Mouse (Mus musculus) limb, embryonic 14.5 days (tissue): Measurements from ENCODE around the gene A3galt2. TPM values are rescaled to one million over a fixed set of nuclear protein-coding genes. Genes with fewer than 3 reads are reported as not detected.
A peak's percentile ranks its signal among the peaks of the same experiment; 100 is the strongest.

Experiments used
- ATAC-seq: fragments of 200-750 bp; cut with Nextera tagmentation; 2 replicates; pipeline ENCODE4 v1.8.0; 2017; ENCODE audit warnings: low read depth, moderate number of reproducible peaks, moderate TSS enrichment; ENCODE audit not compliant: low FRiP score
- DNase-seq: peaks from one replicate; pipeline ENCODE4 v3.0.0-alpha.2; 2015; ENCODE audit warnings: low spot score
- H3K27ac ChIP-seq: fragments of 300-500 bp; sonication (generic); replicated peaks from 2 replicates; pipeline ENCODE4 v1.5.1; 2014; ENCODE audit warnings: low read depth, mild to moderate bottlenecking, low read length, moderate library complexity, mixed read lengths
- H3K27me3 ChIP-seq: fragments of 300-500 bp; sonication (generic); 2 replicates; pipeline ENCODE4 v1.6.1; 2014; ENCODE audit warnings: low read length, mixed read lengths; ENCODE audit not compliant: control insufficient read depth, insufficient read depth
- H3K36me3 ChIP-seq: fragments of 300-500 bp; sonication (generic); 2 replicates; pipeline ENCODE4 v1.6.1; 2014; ENCODE audit warnings: mild to moderate bottlenecking, low read length, moderate library complexity, mixed read lengths; ENCODE audit not compliant: control insufficient read depth, insufficient read depth
- H3K4me1 ChIP-seq: fragments of 300-500 bp; sonication (generic); 2 replicates; pipeline ENCODE4 v1.6.1; 2014; ENCODE audit warnings: antibody characterized with exemption, low read length, mixed read lengths; ENCODE audit not compliant: control insufficient read depth, insufficient read depth
- H3K4me2 ChIP-seq: fragments of 300-500 bp; sonication (generic); replicated peaks from 2 replicates; pipeline ENCODE4 v1.6.1; 2014; ENCODE audit warnings: low read depth, mild to moderate bottlenecking, low read length, moderate library complexity; ENCODE audit not compliant: severe bottlenecking
- H3K4me3 ChIP-seq: fragments of 300-500 bp; sonication (generic); replicated peaks from 2 replicates; pipeline ENCODE4 v1.5.1; 2014; ENCODE audit warnings: low read length
- H3K9ac ChIP-seq: fragments of 300-500 bp; sonication (generic); 2 replicates; pipeline ENCODE4 v1.6.1; 2014; ENCODE audit warnings: mild to moderate bottlenecking, low read depth, low read length, moderate library complexity; ENCODE audit not compliant: severe bottlenecking
- H3K9me3 ChIP-seq: fragments of 300-500 bp; sonication (generic); 2 replicates; pipeline ENCODE4 v1.6.1; 2016; ENCODE audit warnings: low read length; ENCODE audit not compliant: control insufficient read depth
- POLR2A ChIP-seq: fragments of 200-500 bp; IDR thresholded peaks from 2 replicates; pipeline ENCODE4 v1.8.0; 2012; ENCODE audit warnings: inconsistent platforms, mild to moderate bottlenecking, moderate library complexity, borderline replicate concordance; ENCODE audit not compliant: insufficient read depth, insufficient read length; ENCODE audit errors: extremely low read depth
- WGBS: fragments of 180-500 bp; shearing (Covaris S2); extraction: QIAGEN DNeasy Blood & Tissue Kit; methylation state at CpG from one replicate; pipeline ENCODE4 v1.1.7; 2014; 5-methylcytosine and 5-hydroxymethylcytosine counted together
- polyA plus RNA-seq, 2 experiments: library from polyadenylated mRNA; depleted of rRNA in 1 of 2; stranded (reverse) in 1 of 2; unstranded in 1 of 2; fragments of >200 nt; fragmentation: Nextera tagmentation in 1 of 2; extraction: Ambion mirVana in 1 of 2; gene quantifications; 2 replicates each; pipeline versions ENCODE4 v1.2.1 to v1.2.3; 2012 to 2014

Gene A3galt2
- polyA plus RNA-seq, 2 experiments, result 0.15 to 1.7 TPM

- TF ChIP-seq POLR2A, result no peak
- Histone ChIP-seq H3K9ac (no peak overlapping the region), H3K4me2 (no peak overlapping the region), H3K27me3 (no peaks in the 10 kb centered on the region), H3K27ac (no peak overlapping the region), H3K36me3 (no peaks in the 10 kb centered on the region; the same call in 1 of the 2 replicates), H3K9me3 (no peaks in the 10 kb centered on the region), H3K4me1 (peaks cover 14% of the 10 kb centered on the region), H3K4me3 (no peak overlapping the region)
- DNase-seq (no peak), ATAC-seq (no peak)
- WGBS, result 87% methylated on average over 6 of the region's 6 CpGs
Measured at GRCm38 (mm10) chr4:128710286-128710685, 44.9 kb upstream of the A3galt2 start.

DNA sequence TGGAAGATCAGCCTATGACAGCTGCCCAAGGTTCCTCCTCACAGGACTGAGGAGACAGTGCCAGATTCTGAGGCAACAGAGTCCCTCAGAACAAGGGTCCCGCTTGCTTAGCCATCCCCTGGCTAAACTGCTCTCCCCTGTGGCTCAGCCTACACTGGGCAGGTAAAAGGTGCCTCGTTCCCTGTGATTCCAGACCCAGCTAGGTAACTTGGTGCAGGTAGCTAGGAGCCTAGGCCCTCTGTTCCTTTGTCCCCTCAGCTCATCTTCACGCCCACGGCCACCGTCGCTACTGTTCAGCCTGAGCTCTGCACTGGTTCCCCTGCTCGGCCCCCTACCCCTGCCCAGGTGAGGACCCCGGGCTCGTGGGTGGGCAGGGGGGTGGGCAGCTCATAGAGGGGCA is 44.4 kb upstream of the A3galt2 start:
- Histone ChIP-seq H3K4me3 (no peak overlapping the region), H3K4me1 (peaks cover 19% of the 10 kb centered on the region), H3K4me2 (no peak overlapping the region), H3K9me3 (no peaks in the 10 kb centered on the region), H3K9ac (no peak overlapping the region), H3K27ac (no peak overlapping the region), H3K27me3 (no peaks in the 10 kb centered on the region), H3K36me3 (no peaks in the 10 kb centered on the region; the same call in 1 of the 2 replicates)
- 79% methylated on average over 9 of the region's 9 CpGs for WGBS
- no peak for TF ChIP-seq POLR2A
- DNase-seq (no peak), ATAC-seq (no peak)

- Histone ChIP-seq H3K27me3 (no peaks in the 10 kb centered on the region), H3K27ac (no peak overlapping the region), H3K4me2 (peak overlapping the region; percentile 39), H3K4me3 (no peak overlapping the region), H3K9ac (no peak overlapping the region), H3K4me1 (peaks cover 27% of the 10 kb centered on the region), H3K9me3 (no peaks in the 10 kb centered on the region), H3K36me3 (no peaks in the 10 kb centered on the region; the same call in 1 of the 2 replicates)
- peak; percentile 62 for ATAC-seq
- WGBS, result 15% methylated on average over 24 of the region's 24 CpGs
- peak; percentile 92 for DNase-seq
- no peak for TF ChIP-seq POLR2A
Measured at GRCm38 (mm10) chr4:128711455-128712135, 43.6 kb upstream of the A3galt2 start.

GRCm38 (mm10) chr4:128712136-128712655 is 43.0 kb upstream of the A3galt2 start:
- no peaks in the 10 kb centered on the region for H3K27me3 ChIP-seq
- no peak overlapping the region for H3K9ac ChIP-seq
- peak overlapping the region; percentile 39 for H3K4me2 ChIP-seq
- TF ChIP-seq POLR2A, result no peak
- no peak overlapping the region for H3K4me3 ChIP-seq
- no peaks in the 10 kb centered on the region for H3K9me3 ChIP-seq
- H3K4me1 ChIP-seq, result peaks cover 29% of the 10 kb centered on the region
- DNase-seq, result no peak
- no peak overlapping the region for H3K27ac ChIP-seq
- WGBS, result 62% methylated on average over 13 of the region's 13 CpGs
- no peak for ATAC-seq
- H3K36me3 ChIP-seq, result no peaks in the 10 kb centered on the region; the same call in 1 of the 2 replicates

DNA sequence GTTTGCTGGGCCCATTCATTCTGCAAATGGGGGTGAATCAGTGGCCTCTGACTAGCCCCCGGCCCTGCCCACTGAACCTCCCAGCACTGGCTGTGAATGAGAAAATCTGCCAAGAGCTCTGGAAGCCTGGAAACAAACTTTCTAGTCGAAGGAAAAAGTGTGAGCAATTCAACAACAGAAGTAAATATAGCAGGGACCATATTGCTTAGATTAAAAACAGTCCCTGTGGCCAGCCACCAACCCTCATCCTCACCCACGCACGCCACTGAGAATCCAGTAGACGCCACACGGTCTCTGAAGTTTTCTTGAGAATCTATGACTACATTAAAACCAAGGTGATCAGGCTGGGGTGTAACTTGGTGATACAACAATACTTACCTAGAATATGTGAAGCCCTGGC is 42.2 kb upstream of the A3galt2 start:
- 80% methylated on average over 6 of the region's 6 CpGs for WGBS
- peaks cover 3% of the 10 kb centered on the region for H3K36me3 ChIP-seq
- no peak for TF ChIP-seq POLR2A
- no peak for ATAC-seq
- no peak for DNase-seq
- H3K9ac ChIP-seq, result no peak overlapping the region
- no peaks in the 10 kb centered on the region for H3K9me3 ChIP-seq
- no peaks in the 10 kb centered on the region for H3K27me3 ChIP-seq
- no peak overlapping the region for H3K27ac ChIP-seq
- H3K4me2 ChIP-seq, result no peak overlapping the region
- H3K4me1 ChIP-seq, result peaks cover 29% of the 10 kb centered on the region
- no peak overlapping the region for H3K4me3 ChIP-seq
